Mouse (Mus musculus): Measurements from ENCODE around the gene Ralbp1. TPM values are rescaled to one million over a fixed set of nuclear protein-coding genes. Genes with fewer than 3 reads are reported as not detected.

Ralbp1 gene
- total and polyA plus RNA-seq, 3 experiments, result 53.2 to 69.6 TPM; not detected in 1

- no peak overlapping the region for H3K4me3 ChIP-seq (ENCODE audit: control insufficient read depth in 1 of 2, insufficient read depth in 1 of 2, low read depth in 2 of 2, low read length in 2 of 2)
- H3K4me1 ChIP-seq (ENCODE audit: control insufficient read depth in 1 of 2, insufficient read depth in 2 of 2, low read length in 2 of 2), result no peaks in the 10 kb centered on the region
- no peaks in the 10 kb centered on the region for H3K36me3 ChIP-seq (ENCODE audit: control insufficient read depth in 1 of 2, insufficient read depth in 2 of 2, low read length in 2 of 2)
- no peak overlapping the region for H3K9ac ChIP-seq (ENCODE audit: control insufficient read depth, low read depth, low read length, poor library complexity, severe bottlenecking)
- H3K79me2 ChIP-seq (ENCODE audit: control insufficient read depth, insufficient read depth, low read length, poor library complexity), result no peaks in the 10 kb centered on the region
- TF ChIP-seq ZC3H11A (IDR thresholded peaks at IDR 0.05; ENCODE audit: low read depth, low read length) (peak; percentile 77), ETS1 (IDR thresholded peaks at IDR 0.05; ENCODE audit: low read depth, low read length) (no peak), BHLHE40 (IDR thresholded peaks at IDR 0.05; ENCODE audit: borderline replicate concordance, low read depth, low read length) (no peak), MYB (IDR thresholded peaks at IDR 0.05; ENCODE audit: low read depth, low read length) (no peak), ZKSCAN1 (IDR thresholded peaks at IDR 0.05; ENCODE audit: low read depth, low read length) (no peak), TBP (IDR thresholded peaks at IDR 0.05; ENCODE audit: low read depth, low read length) (no peak), NELFE (IDR thresholded peaks at IDR 0.05; ENCODE audit: low read depth, low read length) (no peak), E2F4 (IDR thresholded peaks at IDR 0.05; ENCODE audit: borderline replicate concordance, low read depth, low read length) (no peak), POLR2AphosphoS2 (IDR thresholded peaks at IDR 0.05; ENCODE audit: low read length) (no peak), SMC3 (IDR thresholded peaks at IDR 0.05; ENCODE audit: low read depth, low read length) (peak; percentile 70), TCF12 (IDR thresholded peaks at IDR 0.05; ENCODE audit: low read depth, low read length) (no peak), CHD2 (IDR thresholded peaks at IDR 0.05; ENCODE audit: low read length) (no peak), MEF2A (IDR thresholded peaks at IDR 0.05; ENCODE audit: extremely low read depth, insufficient replicate concordance, low read depth, low read length, poor library complexity, severe bottlenecking) (no peak), MYC (IDR thresholded peaks at IDR 0.05; ENCODE audit: low read depth, low read length) (no peak), CHD1 (IDR thresholded peaks at IDR 0.05; ENCODE audit: low read depth, low read length) (no peak), MXI1 (IDR thresholded peaks at IDR 0.05; ENCODE audit: low read depth, low read length) (no peak), RAD21 (IDR thresholded peaks at IDR 0.05; ENCODE audit: low read depth, low read length) (peak; percentile 81), GATA1 (IDR thresholded peaks at IDR 0.05; ENCODE audit: low read depth, low read length) (no peak), CTCF (IDR thresholded peaks at IDR 0.05 in 2 of 3, conservative IDR thresholded peaks at IDR 0.05 in 1 of 3; ENCODE audit: control insufficient read depth in 1 of 3, insufficient read depth in 1 of 3, low read depth in 2 of 3, low read length in 3 of 3, poor library complexity in 1 of 3, severe bottlenecking in 1 of 3) (peak; percentile 76 to 91 (median 76))
- DNase-seq (ENCODE audit: low read depth, low spot score), result peak; percentile 55
- H3K27ac ChIP-seq (ENCODE audit: control insufficient read depth, low read depth, low read length), result no peak overlapping the region
- no peaks in the 10 kb centered on the region for H3K27me3 ChIP-seq (ENCODE audit: control insufficient read depth in 1 of 2, insufficient read depth in 2 of 2, low read length in 2 of 2)
- H3K9me3 ChIP-seq (replicated peaks; ENCODE audit: insufficient read depth, low read length), result no peaks in the 10 kb centered on the region
Measured at GRCm38 (mm10) chr17:65933741-65934140, 48.1 kb upstream of the Ralbp1 start.

GRCm38 (mm10) chr17:65931525-65931924, 45.9 kb upstream of the Ralbp1 start:
- no peaks in the 10 kb centered on the region for H3K36me3 ChIP-seq (ENCODE audit: control insufficient read depth in 1 of 2, insufficient read depth in 2 of 2, low read length in 2 of 2)
- H3K4me3 ChIP-seq (ENCODE audit: control insufficient read depth in 1 of 2, insufficient read depth in 1 of 2, low read depth in 2 of 2, low read length in 2 of 2), result no peak overlapping the region
- H3K9ac ChIP-seq (ENCODE audit: control insufficient read depth, low read depth, low read length, poor library complexity, severe bottlenecking), result no peak overlapping the region
- TF ChIP-seq MYC (IDR thresholded peaks at IDR 0.05; ENCODE audit: low read depth, low read length) (no peak), TBP (IDR thresholded peaks at IDR 0.05; ENCODE audit: low read depth, low read length) (no peak), USF1 (IDR thresholded peaks at IDR 0.05; ENCODE audit: low read depth, low read length) (no peak), SMC3 (IDR thresholded peaks at IDR 0.05; ENCODE audit: low read depth, low read length) (no peak), CHD1 (IDR thresholded peaks at IDR 0.05; ENCODE audit: low read depth, low read length) (no peak), USF2 (IDR thresholded peaks at IDR 0.05; ENCODE audit: borderline replicate concordance in 1 of 2, insufficient read depth in 1 of 2, low read depth in 1 of 2, low read length in 2 of 2) (no peak), MAX (IDR thresholded peaks at IDR 0.05; ENCODE audit: low read length) (no peak), POLR2A (IDR thresholded peaks at IDR 0.05; ENCODE audit: control insufficient read depth in 1 of 2, insufficient read depth in 1 of 2, low read depth in 1 of 2, low read length in 2 of 2, poor library complexity in 1 of 2) (no peak), ETS1 (IDR thresholded peaks at IDR 0.05; ENCODE audit: low read depth, low read length) (no peak), ZKSCAN1 (IDR thresholded peaks at IDR 0.05; ENCODE audit: low read depth, low read length) (no peak), NELFE (IDR thresholded peaks at IDR 0.05; ENCODE audit: low read depth, low read length) (no peak), EP300 (IDR thresholded peaks at IDR 0.05; ENCODE audit: low read depth in 1 of 2, low read length in 2 of 2) (no peak), ZNF384 (IDR thresholded peaks at IDR 0.05; ENCODE audit: low read depth, low read length) (no peak), POLR2AphosphoS2 (IDR thresholded peaks at IDR 0.05; ENCODE audit: low read length) (no peak), RAD21 (IDR thresholded peaks at IDR 0.05; ENCODE audit: low read depth, low read length) (no peak), UBTF (IDR thresholded peaks at IDR 0.05; ENCODE audit: borderline replicate concordance, insufficient read depth, low read depth, low read length) (no peak), JUND (IDR thresholded peaks at IDR 0.05; ENCODE audit: low read depth, low read length) (no peak), NRF1 (IDR thresholded peaks at IDR 0.05; ENCODE audit: insufficient read depth, low read depth, low read length, poor library complexity, severe bottlenecking) (no peak), HCFC1 (IDR thresholded peaks at IDR 0.05; ENCODE audit: low read depth, low read length) (no peak), MAZ (IDR thresholded peaks at IDR 0.05; ENCODE audit: low read depth, low read length) (no peak)
- no peaks in the 10 kb centered on the region for H3K27me3 ChIP-seq (ENCODE audit: control insufficient read depth in 1 of 2, insufficient read depth in 2 of 2, low read length in 2 of 2)
- H3K79me2 ChIP-seq (ENCODE audit: control insufficient read depth, insufficient read depth, low read length, poor library complexity), result no peaks in the 10 kb centered on the region
- H3K9me3 ChIP-seq (replicated peaks; ENCODE audit: insufficient read depth, low read length), result no peaks in the 10 kb centered on the region
- H3K27ac ChIP-seq (ENCODE audit: control insufficient read depth, low read depth, low read length), result no peak overlapping the region
- no peaks in the 10 kb centered on the region for H3K4me1 ChIP-seq (ENCODE audit: control insufficient read depth in 1 of 2, insufficient read depth in 2 of 2, low read length in 2 of 2)
- DNase-seq (ENCODE audit: low read depth, low spot score), result no peak
